Mouse (Mus musculus) limb, embryonic 12.5 days (tissue): ENCODE measurements at regions not wholly inside any gene's neighbourhood (a gene's known extent, or its start where the extent isn't known, plus 50 kb on each side); places are given as distances from the start of the nearest gene placed in this dataset.
A peak's percentile ranks its signal among the peaks of the same experiment; 100 is the strongest.

Experiments
- ATAC-seq: fragments of 200-750 bp; cut with Nextera tagmentation; 2 replicates; pipeline ENCODE4 v1.8.0; 2017; ENCODE audit warnings: low read depth, moderate TSS enrichment; ENCODE audit not compliant: insufficient number of reproducible peaks, insufficient read depth, low FRiP score, low TSS enrichment
- H3K27ac ChIP-seq: fragments of 300-500 bp; sonication (generic); 2 replicates; pipeline ENCODE4 v1.5.1; 2016; ENCODE audit warnings: mild to moderate bottlenecking, moderate library complexity
- H3K27me3 ChIP-seq: fragments of 300-500 bp; sonication (generic); 2 replicates; pipeline ENCODE4 v1.6.1; 2016; ENCODE audit warnings: mild to moderate bottlenecking, moderate library complexity
- H3K36me3 ChIP-seq: fragments of 300-500 bp; sonication (generic); 2 replicates; pipeline ENCODE4 v1.6.1; 2016; ENCODE audit warnings: mild to moderate bottlenecking, moderate library complexity
- H3K4me1 ChIP-seq: fragments of 300-500 bp; sonication (generic); replicated peaks from 2 replicates; pipeline ENCODE4 v1.6.1; 2016
- H3K4me2 ChIP-seq: fragments of 300-500 bp; sonication (generic); 2 replicates; pipeline ENCODE4 v1.6.1; 2016; ENCODE audit warnings: mild to moderate bottlenecking, moderate library complexity
- H3K4me3 ChIP-seq: fragments of 300-500 bp; sonication (generic); replicated peaks from 2 replicates; pipeline ENCODE4 v1.5.1; 2016; ENCODE audit warnings: mild to moderate bottlenecking
- H3K9ac ChIP-seq: fragments of 300-500 bp; sonication (generic); replicated peaks from 2 replicates; pipeline ENCODE4 v1.6.1; 2016; ENCODE audit warnings: mild to moderate bottlenecking, moderate library complexity
- H3K9me3 ChIP-seq: fragments of 300-500 bp; sonication (generic); 2 replicates; pipeline ENCODE4 v1.6.1; 2016; ENCODE audit warnings: mild to moderate bottlenecking, moderate library complexity
- WGBS: fragments of 180-500 bp; shearing (Covaris S2); methylation state at CpG from one replicate; pipeline ENCODE4 v1.1.7; 2016; 5-methylcytosine and 5-hydroxymethylcytosine counted together

GRCm38 (mm10) chr9:60931290-60931689 is 136.9 kb downstream of the Uaca start:
- H3K4me3 ChIP-seq: no peak overlapping the region
- H3K27ac ChIP-seq: no peak overlapping the region
- H3K27me3 ChIP-seq: no peaks in the 10 kb centered on the region
- peaks cover 21% of the 10 kb centered on the region for H3K4me1 ChIP-seq
- H3K9me3 ChIP-seq: no peaks in the 10 kb centered on the region
- 97% methylated on average over 1 of the region's 1 CpGs for WGBS
- ATAC-seq: no peak
- no peak overlapping the region for H3K4me2 ChIP-seq
- no peaks in the 10 kb centered on the region for H3K36me3 ChIP-seq
- H3K9ac ChIP-seq: no peak overlapping the region

GRCm38 (mm10) chr9:60936937-60937336 is 142.6 kb downstream of the Uaca start:
- Histone ChIP-seq H3K27me3 (peaks cover 11% of the 10 kb centered on the region), H3K4me3 (no peak overlapping the region), H3K4me1 (peaks cover 14% of the 10 kb centered on the region), H3K4me2 (no peak overlapping the region), H3K27ac (no peak overlapping the region), H3K36me3 (no peaks in the 10 kb centered on the region), H3K9ac (no peak overlapping the region), H3K9me3 (0 out of 2 replicates have a peak, but pooled peaks cover 5% of the 10 kb centered on the region)
- WGBS: 94% methylated on average over 9 of the region's 9 CpGs
- ATAC-seq: no peak

DNA sequence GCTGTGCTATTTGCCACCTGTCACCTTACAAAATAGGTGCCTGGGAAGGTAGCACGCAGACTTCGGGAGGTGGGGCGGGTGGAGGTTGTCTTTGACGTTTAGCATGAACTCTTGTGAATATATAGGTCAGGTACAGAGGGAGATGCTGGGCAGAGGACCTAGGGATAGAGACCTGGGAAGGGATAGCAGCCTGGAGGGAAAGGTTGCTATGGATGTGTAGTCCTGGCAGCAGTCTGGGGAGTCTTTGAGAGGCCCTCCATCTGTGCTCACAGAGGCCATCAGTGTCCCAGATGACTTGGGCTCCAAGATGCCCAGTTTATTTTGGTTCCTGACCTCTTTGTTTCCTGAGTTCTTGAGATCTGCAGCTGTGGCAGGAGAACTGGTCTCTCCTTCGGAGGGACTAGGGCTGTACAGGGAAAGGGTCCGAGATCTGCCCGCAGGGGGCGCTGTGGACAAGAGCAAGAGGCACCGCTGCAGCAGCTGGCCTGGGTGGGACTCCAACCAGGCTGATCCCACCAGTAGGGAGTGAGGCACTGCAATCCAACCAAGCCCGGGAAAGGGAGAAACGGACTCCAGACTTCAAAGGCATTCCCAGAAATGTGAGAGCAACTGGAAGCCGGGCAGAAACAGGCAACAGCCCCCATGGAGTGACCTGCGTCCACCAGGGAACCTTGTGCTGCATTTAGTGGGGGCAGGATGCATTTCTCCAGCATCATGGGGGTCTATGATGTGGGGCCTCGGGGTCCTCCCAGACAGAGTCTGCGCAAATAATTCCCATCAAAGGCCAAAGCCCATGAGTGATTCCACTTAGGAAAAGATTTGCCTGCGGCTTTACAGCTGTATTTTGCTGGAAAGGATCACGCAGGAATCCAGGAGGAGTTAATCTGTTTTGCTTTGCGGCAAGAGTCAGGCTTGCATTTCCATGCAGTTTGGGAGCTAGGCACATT is 145.8 kb downstream of the Uaca start:
- H3K9me3 ChIP-seq: 0 out of 2 replicates have a peak, but pooled peaks cover 5% of the 10 kb centered on the region
- no peaks in the 10 kb centered on the region for H3K36me3 ChIP-seq
- ATAC-seq: peak; percentile 99
- peaks cover 18% of the 10 kb centered on the region for H3K4me1 ChIP-seq
- H3K4me3 ChIP-seq: no peak overlapping the region
- 16% methylated on average over 18 of the region's 18 CpGs for WGBS
- no peak overlapping the region for H3K9ac ChIP-seq
- H3K27ac ChIP-seq: peak overlapping the region; percentile 74
- peak overlapping the region; percentile 44 for H3K4me2 ChIP-seq
- peaks cover 35% of the 10 kb centered on the region for H3K27me3 ChIP-seq

GRCm38 (mm10) chr9:60947363-60947762 is 153.0 kb downstream of the Uaca start:
- ATAC-seq: no peak
- no peak overlapping the region for H3K9ac ChIP-seq
- H3K27me3 ChIP-seq: peaks cover 66% of the 10 kb centered on the region
- no peak overlapping the region for H3K4me3 ChIP-seq
- 22% methylated on average over 15 of the region's 15 CpGs for WGBS
- H3K4me2 ChIP-seq: no peak overlapping the region
- peaks cover 52% of the 10 kb centered on the region for H3K4me1 ChIP-seq
- H3K9me3 ChIP-seq: no peaks in the 10 kb centered on the region
- no peak overlapping the region for H3K27ac ChIP-seq
- no peaks in the 10 kb centered on the region for H3K36me3 ChIP-seq

- H3K27ac ChIP-seq: no peak overlapping the region
- no peaks in the 10 kb centered on the region for H3K9me3 ChIP-seq
- H3K4me1 ChIP-seq: peaks cover 48% of the 10 kb centered on the region
- no peak overlapping the region for H3K9ac ChIP-seq
- peaks cover 55% of the 10 kb centered on the region for H3K27me3 ChIP-seq
- no peak for ATAC-seq
- H3K36me3 ChIP-seq: no peaks in the 10 kb centered on the region
- 8% methylated on average over 10 of the region's 10 CpGs for WGBS
- no peak overlapping the region for H3K4me2 ChIP-seq
- no peak overlapping the region for H3K4me3 ChIP-seq
Measured at GRCm38 (mm10) chr9:60948531-60949070, 154.3 kb downstream of the Uaca start.

DNA sequence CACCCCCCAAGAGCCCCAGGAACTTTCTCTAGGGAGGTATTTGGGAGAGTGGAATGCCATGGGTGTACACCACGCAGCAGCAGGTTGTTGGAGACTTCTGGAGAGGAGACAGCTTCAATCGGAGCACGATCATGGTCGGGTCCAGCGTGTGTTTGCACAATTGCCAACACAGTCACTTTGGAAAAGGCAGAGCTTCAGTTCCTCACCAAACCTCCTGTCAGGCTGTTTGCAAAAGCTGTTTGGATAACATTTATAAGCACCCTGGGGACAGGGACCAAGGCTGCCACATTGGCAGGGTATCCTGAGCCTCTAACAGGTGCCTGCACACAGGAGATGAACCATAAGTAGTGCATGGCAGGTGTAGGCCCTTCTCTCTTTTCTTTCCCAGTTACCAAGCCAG is 155.8 kb downstream of the Uaca start:
- Histone ChIP-seq H3K27me3 (peaks cover 41% of the 10 kb centered on the region), H3K4me1 (peaks cover 48% of the 10 kb centered on the region), H3K4me2 (no peak overlapping the region), H3K9ac (no peak overlapping the region), H3K27ac (peak overlapping the region; percentile 69; the same call in 1 of the 2 replicates), H3K36me3 (no peaks in the 10 kb centered on the region), H3K9me3 (no peaks in the 10 kb centered on the region), H3K4me3 (no peak overlapping the region)
- WGBS: 92% methylated on average over 5 of the region's 5 CpGs
- ATAC-seq: no peak

- no peaks in the 10 kb centered on the region for H3K36me3 ChIP-seq
- ATAC-seq: no peak
- peak overlapping the region; percentile 69 for H3K27ac ChIP-seq
- 0 out of 2 replicates have a peak overlapping the region, but pooled peaks have one; percentile 27 for H3K9ac ChIP-seq
- peaks cover 32% of the 10 kb centered on the region for H3K27me3 ChIP-seq
- H3K9me3 ChIP-seq: no peaks in the 10 kb centered on the region
- no peak overlapping the region for H3K4me3 ChIP-seq
- peaks cover 48% of the 10 kb centered on the region for H3K4me1 ChIP-seq
- no peak overlapping the region for H3K4me2 ChIP-seq
- WGBS: 19% methylated on average over 10 of the region's 10 CpGs
Measured at GRCm38 (mm10) chr9:60951071-60951561, 156.8 kb downstream of the Uaca start.

- ATAC-seq: no peak
- Histone ChIP-seq H3K4me1 (peaks cover 20% of the 10 kb centered on the region), H3K9ac (no peak overlapping the region), H3K27ac (no peak overlapping the region), H3K27me3 (peaks cover 2% of the 10 kb centered on the region; the same call in 1 of the 2 replicates), H3K36me3 (no peaks in the 10 kb centered on the region), H3K4me3 (no peak overlapping the region), H3K9me3 (no peaks in the 10 kb centered on the region), H3K4me2 (no peak overlapping the region)
- 55% methylated on average over 5 of the region's 5 CpGs for WGBS
Measured at GRCm38 (mm10) chr9:60957438-60957837, 163.1 kb downstream of the Uaca start.

GRCm38 (mm10) chr9:60959537-60959936 is 165.2 kb downstream of the Uaca start:
- Histone ChIP-seq H3K4me1 (peaks cover 25% of the 10 kb centered on the region), H3K9me3 (no peaks in the 10 kb centered on the region), H3K4me2 (no peak overlapping the region), H3K27ac (no peak overlapping the region), H3K4me3 (no peak overlapping the region), H3K9ac (no peak overlapping the region), H3K36me3 (no peaks in the 10 kb centered on the region), H3K27me3 (peaks cover 2% of the 10 kb centered on the region; the same call in 1 of the 2 replicates)
- 86% methylated on average over 6 of the region's 6 CpGs for WGBS
- ATAC-seq: no peak

DNA sequence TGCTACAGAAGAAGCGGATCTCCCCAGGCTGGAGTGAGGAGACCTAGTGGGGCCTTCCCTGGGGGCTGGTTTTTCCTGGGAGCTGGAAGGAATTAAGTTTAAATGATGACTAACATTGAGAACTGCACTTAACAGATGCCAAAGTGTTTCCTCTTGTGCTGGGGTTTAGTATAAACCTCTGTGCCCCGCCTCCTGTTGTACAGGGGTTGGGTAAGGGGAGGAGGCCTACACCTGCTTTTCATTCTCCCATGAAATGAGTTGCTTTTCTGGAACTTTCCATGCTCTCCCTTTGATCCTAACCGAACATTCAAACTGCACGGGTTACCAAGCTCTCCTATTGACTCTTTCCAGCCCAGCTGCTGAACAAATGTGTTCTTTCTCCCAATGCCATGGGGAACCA is 167.7 kb downstream of the Uaca start:
- Histone ChIP-seq H3K4me3 (no peak overlapping the region), H3K9ac (no peak overlapping the region), H3K9me3 (no peaks in the 10 kb centered on the region), H3K4me2 (no peak overlapping the region), H3K36me3 (no peaks in the 10 kb centered on the region), H3K27me3 (peaks cover 8% of the 10 kb centered on the region; the same call in 1 of the 2 replicates), H3K27ac (peak overlapping the region; percentile 62; the same call in 1 of the 2 replicates), H3K4me1 (peaks cover 25% of the 10 kb centered on the region)
- 32% methylated on average over 4 of the region's 4 CpGs for whole genome bisulfite sequencing
- no peak for ATAC-seq

DNA sequence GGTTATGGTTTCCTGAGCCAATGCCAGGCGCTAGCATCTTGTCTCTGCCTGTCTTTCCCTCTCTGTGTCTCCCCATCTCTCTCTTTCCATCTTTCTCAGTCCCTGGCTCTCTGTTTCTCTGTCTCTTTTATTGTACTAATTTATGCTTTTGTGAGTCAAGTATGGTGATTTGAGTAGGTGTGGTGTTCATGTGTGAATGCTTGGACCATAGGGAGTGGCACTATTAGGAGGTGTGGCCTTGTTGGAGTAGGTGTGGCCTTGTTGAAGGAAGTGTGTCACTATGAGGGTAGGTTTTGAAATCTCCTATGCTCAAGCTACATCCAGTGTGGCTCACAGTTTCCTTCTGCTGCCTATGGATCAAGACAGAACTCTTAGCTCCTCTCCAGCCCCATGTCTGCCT is 171.3 kb downstream of the Uaca start:
- no peak overlapping the region for H3K4me3 ChIP-seq
- H3K4me2 ChIP-seq: no peak overlapping the region
- 100% methylated on average over 1 of the region's 1 CpGs for WGBS
- H3K36me3 ChIP-seq: no peaks in the 10 kb centered on the region
- 0 out of 2 replicates have a peak, but pooled peaks cover 14% of the 10 kb centered on the region for H3K27me3 ChIP-seq
- no peak for ATAC-seq
- H3K27ac ChIP-seq: no peak overlapping the region
- H3K4me1 ChIP-seq: peaks cover 12% of the 10 kb centered on the region
- no peak overlapping the region for H3K9ac ChIP-seq
- no peaks in the 10 kb centered on the region for H3K9me3 ChIP-seq
